9 mouse cellular contexts compared by ENCODE assay signal in genomic region chr1:191184066-191184815, GRCm38 (mm10). TPM values are rescaled to one million over a fixed set of nuclear protein-coding genes. Genes with fewer than 3 reads are reported as not detected.
DNase-seq lines count a peak whose midpoint lies in the region; ATAC-seq and TF ChIP-seq lines count a peak whose summit lies in the region.
"Had no signal": no experiment of that assay in that cellular context is flagged by ENCODE, and none has a peak within 500 bp of the region (broad histone marks: within the 10 kb centered on the region; RNA-seq: fewer than 3 reads in every experiment).

No protein-coding gene starts in this region.

- peak; percentile 23; the same call in 1 of the 2 replicates for TF ChIP-seq CTCF in brain, embryonic 14.5 days (IDR thresholded peaks at IDR 0.05; ENCODE audit: borderline replicate concordance, extremely low read depth, insufficient read depth, insufficient read length)

- DNase-seq in heart, adult 11 months: peak; percentile 94
- no peak for DNase-seq in heart, postnatal 25 days (ENCODE audit: low spot score)
- DNase-seq in brain, embryonic 14.5 days (ENCODE audit: low read depth): peak; percentile 61
- peak; percentile 31 for DNase-seq in heart, adult 8-10 months (ENCODE audit: low spot score)
- DNase-seq in lung, postnatal 10 days: peak; percentile 52
- no peak for DNase-seq in spleen, postnatal 14 days (ENCODE audit: low spot score in 2 of 2)

- peak overlapping the region; percentile 60 for H3K4me3 ChIP-seq in kidney, embryonic 14.5 days (ENCODE audit: low read length)
- peak overlapping the region; percentile 56 for H3K4me3 ChIP-seq in stomach, embryonic 15.5 days (replicated peaks)

- 3% methylated on average over 42 of the region's 42 CpGs for WGBS in kidney, embryonic 14.5 days
- WGBS in stomach, embryonic 15.5 days: 1% methylated on average over 42 of the region's 42 CpGs

- H3K27ac ChIP-seq in kidney, embryonic 14.5 days (ENCODE audit: low read depth, low read length): no peak overlapping the region
- 0 out of 2 replicates have a peak overlapping the region, but pooled peaks have one; percentile 6 for H3K27ac ChIP-seq in stomach, embryonic 15.5 days

- H3K27me3 ChIP-seq in kidney, embryonic 14.5 days (ENCODE audit: control insufficient read depth, insufficient read depth, low read length): peaks cover 48% of the 10 kb centered on the region
- peaks cover 40% of the 10 kb centered on the region for H3K27me3 ChIP-seq in stomach, embryonic 15.5 days (replicated peaks)

- no peaks in the 10 kb centered on the region for H3K36me3 ChIP-seq in kidney, embryonic 14.5 days (ENCODE audit: control insufficient read depth, insufficient read depth, low read length)
- no peaks in the 10 kb centered on the region for H3K36me3 ChIP-seq in stomach, embryonic 15.5 days

- no peak for ATAC-seq in kidney, embryonic 14.5 days (ENCODE audit: low FRiP score, low TSS enrichment)
- no peak for ATAC-seq in stomach, embryonic 15.5 days (ENCODE audit: insufficient read depth, low FRiP score, low read depth)

- intact Hi-C loops in heart, postnatal 25 days (cut with DNase I): loop anchor here (2.0 to 5.0 kb wide), 3 partner anchors 39 to 157 kb away; partner anchors contain the start of gene Flvcr1

- H3K4me1 ChIP-seq in kidney, embryonic 14.5 days (ENCODE audit: control insufficient read depth, insufficient read depth, low read length): peaks cover 38% of the 10 kb centered on the region
- peaks cover 46% of the 10 kb centered on the region for H3K4me1 ChIP-seq in stomach, embryonic 15.5 days

- no peaks in the 10 kb centered on the region for H3K9me3 ChIP-seq in kidney, embryonic 14.5 days (ENCODE audit: control insufficient read depth, low read length)
- H3K9me3 ChIP-seq in stomach, embryonic 15.5 days: no peaks in the 10 kb centered on the region

- no peak for TF ChIP-seq POLR2A in brain, embryonic 14.5 days (IDR thresholded peaks at IDR 0.05; ENCODE audit: borderline replicate concordance, extremely low read depth, insufficient read depth, insufficient read length, poor library complexity, severe bottlenecking)

- peak overlapping the region; percentile 51; the same call in 1 of the 2 replicates for H3K9ac ChIP-seq in kidney, embryonic 14.5 days (ENCODE audit: low read depth, low read length)
- no peak overlapping the region for H3K9ac ChIP-seq in stomach, embryonic 15.5 days

- peak overlapping the region; percentile 96 for H3K4me2 ChIP-seq in kidney, embryonic 14.5 days (replicated peaks; ENCODE audit: low read depth, low read length)
- peak overlapping the region; percentile 97 for H3K4me2 ChIP-seq in stomach, embryonic 15.5 days

RNA-seq across cellular contexts. Expression of gene Fam71a, which starts 19.6 kb away (rescaled TPM):
- not detected for total RNA-seq in heart, postnatal 25 days (2021)
- not detected in 2 replicates for polyA plus RNA-seq in brain, embryonic 14.5 days (2012; rRNA removed)
- not detected for total RNA-seq in heart, adult 8-10 months (2022)
- polyA plus RNA-seq in kidney, embryonic 14.5 days (2014; fragmentation: Nextera tagmentation; extraction: Ambion mirVana): not detected in 2 replicates
- polyA plus RNA-seq in stomach, embryonic 15.5 days (2015; fragmentation: Nextera tagmentation; extraction: Ambion mirVana): not detected in 2 replicates
- polyA plus RNA-seq: large intestine, adult 2 months had no signal

RNA-seq across cellular contexts. Expression of gene Atf3, which starts 33.6 kb away (rescaled TPM):
- 1 to 10 TPM; 4.9 to 6.0 TPM for total RNA-seq in heart, postnatal 25 days (2021)
- 1.0 and 1.5 TPM in 2 replicates for polyA plus RNA-seq in brain, embryonic 14.5 days (2012; rRNA removed)
- 10 to 100 TPM in 1 of 4 experiments, 1 to 10 TPM in 3; 3.0 to 10.3 (median 4.2) TPM for total RNA-seq in heart, adult 8-10 months (2022)
- 2.1 and 2.3 TPM in 2 replicates for polyA plus RNA-seq in kidney, embryonic 14.5 days (2014; fragmentation: Nextera tagmentation; extraction: Ambion mirVana)
- polyA plus RNA-seq in stomach, embryonic 15.5 days (2015; fragmentation: Nextera tagmentation; extraction: Ambion mirVana): 4.2 and 4.4 TPM in 2 replicates

Comparison
In these comparisons a context has a peak if more than half of its experiments do, and no peak if none do; other contexts are left out.
1. DNase-seq: peak in heart, adult 11 months (single experiment), brain, embryonic 14.5 days (single experiment), heart, adult 8-10 months (single experiment) and lung, postnatal 10 days (single experiment); none in heart, postnatal 25 days (single experiment) and spleen, postnatal 14 days (0 of 2).